Mouse (Mus musculus) v-Abl transformed pro-B cells (cell line): Measurements from ENCODE around the gene Smim4.

Experiments
- in situ Hi-C, 2 experiments: fragments of 400-800 bp; cut with MboI; formaldehyde crosslinking; loops; one replicate each; pipeline ENCODE4 v1.15.1; 2025; ENCODE audit not compliant: unreplicated experiment in 2 of 2

The Smim4 gene

DNA sequence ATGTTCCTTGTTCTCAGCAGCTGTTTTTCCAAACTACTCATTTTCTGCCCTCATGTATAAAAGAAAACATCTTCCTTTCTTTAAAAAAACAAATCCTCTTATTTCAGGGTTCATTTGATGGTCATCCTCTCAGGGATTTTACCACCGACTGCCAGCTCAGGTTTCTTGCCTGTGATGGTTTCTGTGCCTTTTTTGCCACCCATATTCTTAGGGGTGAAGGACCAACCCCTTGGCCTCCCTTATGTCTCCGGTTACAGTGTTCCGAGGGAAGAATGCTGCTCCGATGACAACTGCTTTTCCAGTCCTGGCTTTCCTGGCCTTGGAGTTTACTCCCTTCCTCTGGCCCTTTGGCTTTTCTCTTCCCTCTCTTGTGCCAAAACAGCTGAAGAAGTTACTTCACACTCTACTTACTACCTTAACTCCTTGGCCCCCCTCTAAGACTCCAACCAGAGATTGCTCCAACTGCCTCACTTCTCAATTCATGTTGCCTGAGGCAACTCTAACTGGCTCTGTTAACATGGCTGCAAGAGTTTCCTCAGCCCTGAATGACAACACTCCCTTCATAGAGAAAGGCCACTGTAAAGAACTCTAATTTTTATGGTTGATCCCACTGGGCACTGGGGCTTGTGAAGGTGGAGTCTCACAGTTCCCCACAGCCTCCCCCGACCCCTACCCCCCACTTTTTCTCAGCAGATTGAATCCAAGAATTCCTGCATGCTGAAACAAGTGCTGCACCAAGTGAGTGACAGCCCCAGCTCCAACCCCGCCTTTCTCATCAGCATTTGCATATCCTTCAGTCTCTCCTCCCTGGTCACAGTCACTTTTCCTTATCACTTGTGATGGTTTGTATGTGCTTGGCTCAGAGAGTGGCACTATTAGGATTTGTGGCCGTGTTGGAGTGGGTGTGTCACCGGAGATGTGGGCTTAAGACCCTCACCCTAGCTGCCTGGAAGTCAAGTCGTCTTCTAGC, 3.4 kb downstream of the Smim4 start:
- in situ Hi-C loops, result no loop called here

GRCm38 (mm10) chr14:31115522-31115921, 13.2 kb downstream of the Smim4 start:
- in situ Hi-C loops, result no loop called here

DNA sequence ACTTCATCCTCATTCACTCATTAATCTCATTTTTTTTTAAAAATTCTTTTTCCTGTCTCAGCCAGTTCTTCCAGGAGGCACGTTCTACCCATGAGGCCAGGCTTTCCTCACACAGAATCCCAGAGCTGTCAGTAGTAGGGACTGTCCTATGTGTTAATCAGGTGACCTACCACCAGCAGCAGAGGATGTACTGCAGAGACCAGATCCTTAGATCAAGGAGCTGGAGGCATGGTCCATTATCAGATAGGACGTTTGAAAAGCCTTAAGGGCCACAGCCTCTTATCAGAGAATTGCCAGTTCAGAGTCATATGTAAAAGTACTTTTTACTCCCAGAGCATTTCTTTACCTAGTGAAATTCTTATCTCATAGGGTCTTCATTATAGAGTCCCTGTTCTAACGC, 14.7 kb downstream of the Smim4 start:
- in situ Hi-C loops, result no loop called here

DNA sequence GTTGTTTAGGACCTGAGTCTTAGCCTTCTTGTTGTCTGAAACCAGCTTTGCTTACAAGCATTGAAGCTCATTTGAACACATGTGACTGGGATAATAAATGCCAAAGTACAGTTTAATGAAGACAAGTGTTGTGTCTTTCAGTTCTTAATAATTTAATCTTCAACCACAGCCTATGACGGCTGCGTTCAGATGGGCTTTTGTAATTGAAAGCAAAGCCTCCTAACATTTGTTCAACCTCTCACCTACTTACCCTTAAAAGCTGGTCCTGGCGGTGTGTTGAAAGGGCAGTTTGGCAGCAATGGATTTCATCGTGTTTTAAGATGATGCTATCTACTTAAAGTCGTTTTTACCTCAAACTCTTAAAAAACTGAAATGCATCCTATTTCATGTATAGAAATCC, 16.6 kb downstream of the Smim4 start:
- in situ Hi-C loops, result no loop called here

DNA sequence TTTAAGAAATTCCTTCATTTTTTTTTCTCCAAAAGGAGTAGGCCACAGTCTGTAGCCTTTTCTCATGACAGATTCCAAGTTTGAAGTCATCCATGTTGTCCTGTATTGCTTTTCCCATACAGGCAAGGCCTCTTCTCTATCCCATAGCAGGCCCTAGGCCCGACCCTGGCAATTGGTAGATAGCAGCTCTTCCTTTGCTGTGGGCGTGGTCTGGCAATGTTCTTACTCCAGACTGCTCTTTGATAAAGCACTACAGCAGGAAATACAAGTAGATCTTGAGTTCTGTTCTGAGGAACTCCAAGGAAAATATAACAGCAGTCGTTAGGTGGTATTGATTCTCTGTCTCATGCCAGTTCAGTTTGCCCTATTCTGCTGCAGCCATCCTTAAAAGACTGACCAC, 18.1 kb downstream of the Smim4 start:
- in situ Hi-C loops, result no loop called here

DNA sequence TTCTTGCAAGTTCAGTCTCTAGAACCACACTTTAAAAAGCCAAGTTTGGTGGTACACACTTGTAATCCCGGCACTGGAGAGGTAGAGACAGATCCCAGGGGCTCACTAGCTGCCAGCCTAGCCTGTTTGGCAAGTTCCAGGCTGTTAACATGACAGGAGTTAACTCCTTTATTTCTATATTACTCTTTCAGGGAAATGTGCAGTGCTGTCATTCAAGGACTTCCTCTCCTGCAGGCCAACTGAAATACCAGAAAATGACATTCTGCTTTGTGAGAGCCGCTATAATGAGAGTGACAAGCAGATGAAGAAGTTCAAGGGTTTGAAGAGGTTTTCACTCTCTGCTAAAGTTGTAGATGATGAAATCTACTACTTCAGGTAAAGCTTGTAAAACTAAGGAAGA, 23.6 kb downstream of the Smim4 start:
- in situ Hi-C loops, result no loop called here

GRCm38 (mm10) chr14:31089918-31090317, 38.8 kb downstream of the Smim4 start:
- in situ Hi-C loops, result no loop called here

GRCm38 (mm10) chr14:31088515-31088914, 40.2 kb downstream of the Smim4 start:
- in situ Hi-C loops, result no loop called here

DNA sequence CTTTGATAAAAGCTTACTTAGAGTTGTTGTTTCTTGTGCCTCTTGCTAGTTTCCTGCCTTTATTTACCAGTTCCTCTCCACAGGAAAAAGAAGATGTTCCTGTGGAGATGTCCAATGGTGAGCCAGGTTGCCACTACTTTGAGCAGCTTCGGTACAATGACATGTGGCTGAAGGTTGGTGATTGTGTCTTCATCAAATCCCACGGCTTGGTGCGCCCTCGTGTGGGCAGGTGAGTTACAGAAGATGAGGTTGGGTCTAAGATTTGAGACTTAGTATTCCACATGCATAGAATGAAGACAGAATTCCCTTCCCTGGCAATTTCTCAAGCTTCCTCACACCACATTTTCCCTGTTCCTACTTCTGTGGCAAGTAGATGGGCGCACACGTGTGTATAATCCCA, 41.3 kb downstream of the Smim4 start:
- in situ Hi-C loops, result no loop called here

DNA sequence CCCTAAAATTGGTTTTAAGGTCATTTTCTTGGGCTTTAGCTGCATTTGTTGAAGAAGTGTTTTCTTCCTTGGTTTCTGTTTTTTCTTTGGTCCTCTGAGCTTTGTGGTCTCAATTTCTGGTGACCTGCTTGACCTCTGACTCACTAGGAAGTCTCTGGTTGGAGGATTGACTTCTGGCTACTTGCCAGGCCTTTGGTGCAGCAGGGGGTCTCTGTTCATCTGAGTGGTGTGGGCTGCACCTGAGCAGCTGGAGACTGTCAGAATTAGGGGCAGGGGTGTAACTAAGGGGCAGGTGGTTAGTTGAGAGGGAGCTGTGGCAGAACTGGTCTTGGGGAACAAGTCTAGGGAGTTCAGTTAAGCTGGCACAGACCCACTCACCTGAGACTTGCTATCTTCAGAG, 47.6 kb downstream of the Smim4 start:
- in situ Hi-C loops, result no loop called here

- in situ Hi-C loops, result no loop called here
Measured at GRCm38 (mm10) chr14:31079313-31080028, 49.3 kb downstream of the Smim4 start.

DNA sequence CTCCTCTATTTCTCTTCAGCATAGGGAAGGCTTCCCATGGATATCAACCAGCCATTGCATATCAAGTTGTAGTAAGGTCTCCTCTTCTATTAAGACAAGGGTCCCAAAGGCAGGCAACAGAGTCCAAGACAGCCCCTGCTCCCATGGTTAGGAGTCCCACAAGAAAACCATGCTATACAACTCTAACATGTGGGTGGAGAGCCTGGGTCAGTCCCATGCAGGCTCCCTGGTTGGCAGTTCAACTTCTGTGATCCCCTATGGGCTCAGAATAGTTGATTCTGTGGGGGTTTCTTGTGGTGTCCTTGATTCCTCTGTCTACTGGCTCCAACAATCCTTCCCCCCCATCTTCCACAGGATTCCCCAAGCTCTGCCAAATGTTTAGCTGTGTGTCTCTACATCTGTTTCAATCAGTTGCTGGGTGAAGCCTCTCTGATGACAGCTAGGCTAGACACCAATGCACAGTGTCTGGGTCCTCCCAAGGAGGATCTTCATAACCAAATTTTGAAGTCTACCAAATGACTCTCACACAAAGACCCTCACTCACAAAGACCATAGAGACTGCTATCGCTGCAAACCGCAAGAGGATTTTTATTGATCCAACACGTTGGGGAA, 50.1 kb downstream of the Smim4 start:
- in situ Hi-C loops, result no loop called here

DNA sequence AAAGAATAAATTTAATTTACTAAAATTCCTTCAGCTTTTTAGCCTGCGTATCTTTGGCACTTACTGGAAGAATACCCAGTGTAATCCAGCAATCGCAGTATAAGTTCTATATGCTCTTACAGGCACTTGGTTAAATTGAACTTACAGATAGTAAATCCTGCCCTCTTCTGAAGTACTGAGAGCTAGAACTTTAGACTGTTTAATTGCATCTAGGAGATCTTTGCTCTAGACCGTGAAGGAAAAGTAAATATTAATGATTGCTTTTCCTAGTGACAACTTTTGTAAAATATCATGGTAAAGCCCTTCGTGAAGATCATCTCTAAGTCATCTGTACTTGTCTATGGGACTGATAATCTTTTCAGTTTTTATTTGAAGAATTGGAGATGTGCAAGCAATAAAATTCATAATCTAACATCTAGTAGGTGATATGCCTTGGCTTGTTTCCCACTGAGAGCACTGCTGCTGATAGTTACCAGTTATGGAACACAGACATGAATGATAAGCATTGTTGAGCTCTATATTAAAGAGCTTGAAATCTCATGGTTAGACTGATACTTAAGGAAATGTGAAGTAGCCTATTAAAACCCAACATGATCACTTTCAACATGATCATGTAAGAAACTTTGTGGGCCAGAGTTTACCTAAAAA, 59.5 kb downstream of the Smim4 start:
- in situ Hi-C loops, result loop anchor here in 1 of 2 experiments (25.0 kb wide), 1 partner anchor 293 kb away; no protein-coding TSS in a partner anchor

- in situ Hi-C loops, result loop anchor here in 1 of 2 experiments (25.0 kb wide), 1 partner anchor 300 kb away; no protein-coding TSS in a partner anchor
Measured at GRCm38 (mm10) chr14:31062277-31062676, 66.5 kb downstream of the Smim4 start.

DNA sequence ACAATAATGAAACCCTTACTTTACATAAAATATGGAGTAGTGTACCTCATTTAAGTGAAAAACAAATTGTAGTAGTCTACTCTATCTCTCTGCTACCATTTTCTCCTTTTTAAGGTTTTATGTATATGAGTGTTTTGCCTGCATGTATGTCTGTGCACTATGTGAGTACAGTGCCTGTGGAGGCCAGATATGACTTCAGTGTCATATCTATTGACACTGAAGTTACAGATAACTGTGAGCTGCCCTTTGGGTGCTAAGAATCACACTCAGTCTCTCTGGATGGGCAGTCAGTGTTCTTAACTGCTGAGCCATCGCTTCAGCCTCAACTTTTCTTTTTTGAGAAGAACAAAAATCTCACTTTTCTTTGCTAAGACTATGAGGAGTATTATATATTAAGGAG, 82.9 kb downstream of the Smim4 start:
- in situ Hi-C loops, result no loop called here

GRCm38 (mm10) chr14:31045296-31045695, 83.5 kb downstream of the Smim4 start:
- in situ Hi-C loops, result no loop called here
